Comparison of ENCODE assay signal across 12 mouse cellular contexts in genomic region chrX:7793361-7793760, GRCm38 (mm10). TPM values are rescaled to one million over a fixed set of nuclear protein-coding genes. Genes with fewer than 3 reads are reported as not detected.
DNase-seq lines count a peak whose midpoint lies in the region; ATAC-seq and TF ChIP-seq lines count a peak whose summit lies in the region.
"Had no signal": no experiment of that assay in that cellular context is flagged by ENCODE, and none has a peak within 500 bp of the region (broad histone marks: within the 10 kb centered on the region; RNA-seq: fewer than 3 reads in every experiment).

No protein-coding gene starts in this region.

- WGBS in forebrain, postnatal 0 days = 50% methylated on average over 3 of the region's 3 CpGs
- WGBS in forebrain, embryonic 16.5 days = 40% methylated on average over 3 of the region's 3 CpGs
- 31% methylated on average over 3 of the region's 3 CpGs for WGBS in lung, postnatal 0 days

- intact Hi-C loops in left cerebral cortex, postnatal 10 days (cut with DNase I) = no loop called here

- peak; percentile 25 for DNase-seq in forebrain, postnatal 0 days
- peak; percentile 47 for DNase-seq in lung, postnatal 0 days (ENCODE audit: low spot score)
- DNase-seq in lung, postnatal 4 days = no peak
- no peak for DNase-seq in Patski (ENCODE audit: low read depth, low spot score)
- no peak for DNase-seq in layer of hippocampus, adult 11-12 months (ENCODE audit: low spot score)
- no peak for DNase-seq in left cerebral cortex, postnatal 10 days (ENCODE audit: extremely low spot score in 1 of 2, low spot score in 2 of 2)
- DNase-seq: liver, embryonic 13.5 days had no signal

- H3K4me2 ChIP-seq in forebrain, postnatal 0 days (ENCODE audit: low read depth) = no peak overlapping the region
- H3K4me2 ChIP-seq in forebrain, embryonic 16.5 days (ENCODE audit: low read length) = no peak overlapping the region
- H3K4me2 ChIP-seq in lung, postnatal 0 days (replicated peaks; ENCODE audit: low read depth, low read length) = no peak overlapping the region
- H3K4me2 ChIP-seq: hindbrain, embryonic 15.5 days; liver, embryonic 13.5 days; neural tube, embryonic 15.5 days; stomach, embryonic 15.5 days had no signal

- POLR2A ChIA-PET in Patski (lab: Charles Lee) = interaction anchor here (1.2 kb wide), 1 partner anchor 15 kb away, joined by 4 read pairs; no protein-coding TSS in a partner anchor

- CTCF ChIA-PET in Patski (lab: Charles Lee) = interaction anchor here (1.4 kb wide), 2 partner anchors 37 to 65 kb away, joined by 3 read pairs; partner anchors contain the start of gene Praf2

- H3K9ac ChIP-seq in forebrain, postnatal 0 days = no peak overlapping the region
- H3K9ac ChIP-seq in forebrain, embryonic 16.5 days (replicated peaks; ENCODE audit: low read depth, low read length) = no peak overlapping the region
- no peak overlapping the region for H3K9ac ChIP-seq in lung, postnatal 0 days (replicated peaks; ENCODE audit: low read depth)
- H3K9ac ChIP-seq: hindbrain, embryonic 15.5 days; liver, embryonic 13.5 days; neural tube, embryonic 15.5 days; stomach, embryonic 15.5 days had no signal

- no peaks in the 10 kb centered on the region for H3K4me1 ChIP-seq in forebrain, postnatal 0 days (ENCODE audit: insufficient read depth)
- H3K4me1 ChIP-seq in forebrain, embryonic 16.5 days (replicated peaks; ENCODE audit: control insufficient read depth, insufficient read depth, low read length) = peaks cover 6% of the 10 kb centered on the region
- no peaks in the 10 kb centered on the region; the same call in 1 of the 2 replicates for H3K4me1 ChIP-seq in lung, postnatal 0 days (ENCODE audit: insufficient read depth, low read depth, low read length)
- H3K4me1 ChIP-seq: stomach, embryonic 15.5 days had no signal

- in situ Hi-C loops in Patski (cut with MboI; ENCODE audit: low pct_unique_long_range_greater_than_20kb) = no loop called here

- peak; percentile 37; the same call in 1 of the 2 replicates for ATAC-seq in forebrain, postnatal 0 days
- no peak for ATAC-seq in forebrain, embryonic 16.5 days
- ATAC-seq in lung, postnatal 0 days = no peak
- no peak for ATAC-seq in Patski
- ATAC-seq in megakaryocyte progenitor cell, adult 5-6 weeks (replicated peaks; ENCODE audit: poor library complexity) = peak; percentile 62

- TF ChIP-seq EP300 in lung, postnatal 0 days (IDR thresholded peaks at IDR 0.05) = no peak

- H3K27me3 ChIP-seq in forebrain, postnatal 0 days (ENCODE audit: insufficient read depth, low read length) = no peaks in the 10 kb centered on the region
- H3K27me3 ChIP-seq in forebrain, embryonic 16.5 days (replicated peaks; ENCODE audit: control insufficient read depth, insufficient read depth, low read length) = no peaks in the 10 kb centered on the region
- H3K27me3 ChIP-seq in lung, postnatal 0 days (replicated peaks; ENCODE audit: insufficient read depth, low read length) = no peaks in the 10 kb centered on the region
- H3K27me3 ChIP-seq in Patski = peaks cover 6% of the 10 kb centered on the region
- H3K27me3 ChIP-seq: hindbrain, embryonic 15.5 days; liver, embryonic 13.5 days; neural tube, embryonic 15.5 days; stomach, embryonic 15.5 days had no signal

- H3K4me3 ChIP-seq in forebrain, postnatal 0 days (ENCODE audit: low read depth, low read length) = no peak overlapping the region
- H3K4me3 ChIP-seq in forebrain, embryonic 16.5 days (replicated peaks; ENCODE audit: low read length) = no peak overlapping the region
- no peak overlapping the region for H3K4me3 ChIP-seq in lung, postnatal 0 days (ENCODE audit: low read depth, low read length)
- H3K4me3 ChIP-seq: hindbrain, embryonic 15.5 days; liver, embryonic 13.5 days; neural tube, embryonic 15.5 days; stomach, embryonic 15.5 days had no signal

- H3K9me3 ChIP-seq in forebrain, postnatal 0 days (ENCODE audit: low read length) = no peaks in the 10 kb centered on the region
- no peaks in the 10 kb centered on the region for H3K9me3 ChIP-seq in forebrain, embryonic 16.5 days (ENCODE audit: control insufficient read depth, low read length)
- H3K9me3 ChIP-seq in lung, postnatal 0 days (ENCODE audit: low read length) = no peaks in the 10 kb centered on the region
- H3K9me3 ChIP-seq: hindbrain, embryonic 15.5 days; liver, embryonic 13.5 days; neural tube, embryonic 15.5 days; stomach, embryonic 15.5 days had no signal

- H3K36me3 ChIP-seq in forebrain, postnatal 0 days (ENCODE audit: insufficient read depth) = no peaks in the 10 kb centered on the region; the same call in 1 of the 2 replicates
- H3K36me3 ChIP-seq in forebrain, embryonic 16.5 days (ENCODE audit: control insufficient read depth, insufficient read depth) = no peaks in the 10 kb centered on the region
- H3K36me3 ChIP-seq in lung, postnatal 0 days (ENCODE audit: insufficient read depth, low read length) = no peaks in the 10 kb centered on the region
- H3K36me3 ChIP-seq: stomach, embryonic 15.5 days had no signal

- peak; percentile 54 for TF ChIP-seq CTCF in forebrain, postnatal 0 days (IDR thresholded peaks at IDR 0.05; ENCODE audit: low read depth)
- TF ChIP-seq CTCF in lung, postnatal 0 days (IDR thresholded peaks at IDR 0.05) = peak; percentile 53
- TF ChIP-seq CTCF in Patski (IDR thresholded peaks at IDR 0.05) = peak; percentile 54

- no peak overlapping the region for H3K27ac ChIP-seq in forebrain, postnatal 0 days (ENCODE audit: low read depth, low read length)
- H3K27ac ChIP-seq in forebrain, embryonic 16.5 days (ENCODE audit: low read length) = no peak overlapping the region
- no peak overlapping the region for H3K27ac ChIP-seq in lung, postnatal 0 days (ENCODE audit: low read length)
- H3K27ac ChIP-seq: hindbrain, embryonic 15.5 days; liver, embryonic 13.5 days; neural tube, embryonic 15.5 days; stomach, embryonic 15.5 days had no signal

RNA-seq across cellular contexts. Expression of gene Gripap1, which starts 3.8 kb away (rescaled TPM):
- total RNA-seq in forebrain, postnatal 0 days (2014; rRNA removed) = 40.7 and 41.5 TPM in 2 replicates
- polyA plus RNA-seq in forebrain, postnatal 0 days (2015; fragmentation: Nextera tagmentation; extraction: Ambion mirVana) = 46.0 and 62.4 TPM in 2 replicates
- polyA plus RNA-seq in forebrain, embryonic 16.5 days (2015; fragmentation: Nextera tagmentation; extraction: Ambion mirVana) = 72.6 and 81.9 TPM in 2 replicates
- 22.1 and 25.6 TPM in 2 replicates for polyA plus RNA-seq in lung, postnatal 0 days (2015; fragmentation: Nextera tagmentation; extraction: Ambion mirVana)
- polyA plus RNA-seq in Patski (2021) = 63.2 TPM
- 34.4 and 34.9 TPM in 2 replicates for total RNA-seq in megakaryocyte progenitor cell, adult 5-6 weeks (2015)
- 48.6 and 69.7 TPM in 2 replicates for total RNA-seq in megakaryocyte progenitor cell, adult 5-6 weeks (2017)
- total RNA-seq in left cerebral cortex, postnatal 10 days (2021) = 10 to 100 TPM; 79.5 to 84.6 TPM

RNA-seq across cellular contexts. Expression of gene Kcnd1, which starts 28.7 kb away (rescaled TPM):
- 2.2 and 2.6 TPM in 2 replicates for total RNA-seq in forebrain, postnatal 0 days (2014; rRNA removed)
- 4.1 and 4.8 TPM in 2 replicates for polyA plus RNA-seq in forebrain, postnatal 0 days (2015; fragmentation: Nextera tagmentation; extraction: Ambion mirVana)
- 2.8 and 4.0 TPM in 2 replicates for polyA plus RNA-seq in forebrain, embryonic 16.5 days (2015; fragmentation: Nextera tagmentation; extraction: Ambion mirVana)
- polyA plus RNA-seq in lung, postnatal 0 days (2015; fragmentation: Nextera tagmentation; extraction: Ambion mirVana) = 0.30 and 0.41 TPM in 2 replicates
- polyA plus RNA-seq in Patski (2021) = 4.5 TPM
- total RNA-seq in megakaryocyte progenitor cell, adult 5-6 weeks (2015) = 0.34 and 0.42 TPM in 2 replicates
- 0.21 and 0.68 TPM in 2 replicates for total RNA-seq in megakaryocyte progenitor cell, adult 5-6 weeks (2017)
- total RNA-seq in left cerebral cortex, postnatal 10 days (2021) = 10 to 100 TPM; 10.9 to 11.3 TPM

RNA-seq across cellular contexts. Expression of gene Tfe3, which starts 31.0 kb away (rescaled TPM):
- total RNA-seq in forebrain, postnatal 0 days (2014; rRNA removed) = 12.8 and 20.4 TPM in 2 replicates
- 17.3 and 20.1 TPM in 2 replicates for polyA plus RNA-seq in forebrain, postnatal 0 days (2015; fragmentation: Nextera tagmentation; extraction: Ambion mirVana)
- 20.4 and 21.9 TPM in 2 replicates for polyA plus RNA-seq in forebrain, embryonic 16.5 days (2015; fragmentation: Nextera tagmentation; extraction: Ambion mirVana)
- 22.0 and 27.6 TPM in 2 replicates for polyA plus RNA-seq in lung, postnatal 0 days (2015; fragmentation: Nextera tagmentation; extraction: Ambion mirVana)
- polyA plus RNA-seq in Patski (2021) = 53.5 TPM
- 12.2 and 14.6 TPM in 2 replicates for total RNA-seq in megakaryocyte progenitor cell, adult 5-6 weeks (2015)
- 4.6 and 7.1 TPM in 2 replicates for total RNA-seq in megakaryocyte progenitor cell, adult 5-6 weeks (2017)
- total RNA-seq in left cerebral cortex, postnatal 10 days (2021) = 10 to 100 TPM; 30.0 to 35.6 TPM

RNA-seq across cellular contexts. Expression of gene Ccdc120, which starts 42.7 kb away (rescaled TPM):
- total RNA-seq in forebrain, postnatal 0 days (2014; rRNA removed) = 149 and 202 TPM in 2 replicates
- 59.3 and 66.3 TPM in 2 replicates for polyA plus RNA-seq in forebrain, postnatal 0 days (2015; fragmentation: Nextera tagmentation; extraction: Ambion mirVana)
- 50.0 and 64.2 TPM in 2 replicates for polyA plus RNA-seq in forebrain, embryonic 16.5 days (2015; fragmentation: Nextera tagmentation; extraction: Ambion mirVana)
- 26.4 and 28.2 TPM in 2 replicates for polyA plus RNA-seq in lung, postnatal 0 days (2015; fragmentation: Nextera tagmentation; extraction: Ambion mirVana)
- polyA plus RNA-seq in Patski (2021) = 19.6 TPM
- total RNA-seq in megakaryocyte progenitor cell, adult 5-6 weeks (2015) = 0.88 and 1.2 TPM in 2 replicates
- total RNA-seq in megakaryocyte progenitor cell, adult 5-6 weeks (2017) = 0.33 and 1.1 TPM in 2 replicates
- total RNA-seq in left cerebral cortex, postnatal 10 days (2021) = 10 to 100 TPM; 28.9 to 29.7 TPM

RNA-seq across cellular contexts. Expression of gene Otud5, which starts 47.8 kb away (rescaled TPM):
- 73.7 and 76.8 TPM in 2 replicates for total RNA-seq in forebrain, postnatal 0 days (2014; rRNA removed)
- polyA plus RNA-seq in forebrain, postnatal 0 days (2015; fragmentation: Nextera tagmentation; extraction: Ambion mirVana) = 39.6 and 40.3 TPM in 2 replicates
- 49.9 and 54.1 TPM in 2 replicates for polyA plus RNA-seq in forebrain, embryonic 16.5 days (2015; fragmentation: Nextera tagmentation; extraction: Ambion mirVana)
- polyA plus RNA-seq in lung, postnatal 0 days (2015; fragmentation: Nextera tagmentation; extraction: Ambion mirVana) = 29.0 and 30.3 TPM in 2 replicates
- 83.0 TPM for polyA plus RNA-seq in Patski (2021)
- 33.0 and 33.7 TPM in 2 replicates for total RNA-seq in megakaryocyte progenitor cell, adult 5-6 weeks (2015)
- total RNA-seq in megakaryocyte progenitor cell, adult 5-6 weeks (2017) = 48.6 and 58.7 TPM in 2 replicates
- 10 to 100 TPM; 64.5 to 65.6 TPM for total RNA-seq in left cerebral cortex, postnatal 10 days (2021)

Comparison
In these comparisons a context has a peak if more than half of its experiments do, and no peak if none do; other contexts are left out.
1. ATAC-seq: peak in forebrain, postnatal 0 days (single experiment) and megakaryocyte progenitor cell, adult 5-6 weeks (single experiment); none in forebrain, embryonic 16.5 days (single experiment), lung, postnatal 0 days (single experiment) and Patski (single experiment).
2. DNase-seq: peak in forebrain, postnatal 0 days (single experiment) and lung, postnatal 0 days (single experiment); none in lung, postnatal 4 days (0 of 2), Patski (single experiment), layer of hippocampus, adult 11-12 months (single experiment) and left cerebral cortex, postnatal 10 days (0 of 2).
3. Peak in every context shown above with its lines, with median percentiles within 50 percentile points of each other: CTCF ChIP-seq.